Mouse (Mus musculus): ENCODE measurements around the gene Adamts14.

Adamts14 gene

DNA sequence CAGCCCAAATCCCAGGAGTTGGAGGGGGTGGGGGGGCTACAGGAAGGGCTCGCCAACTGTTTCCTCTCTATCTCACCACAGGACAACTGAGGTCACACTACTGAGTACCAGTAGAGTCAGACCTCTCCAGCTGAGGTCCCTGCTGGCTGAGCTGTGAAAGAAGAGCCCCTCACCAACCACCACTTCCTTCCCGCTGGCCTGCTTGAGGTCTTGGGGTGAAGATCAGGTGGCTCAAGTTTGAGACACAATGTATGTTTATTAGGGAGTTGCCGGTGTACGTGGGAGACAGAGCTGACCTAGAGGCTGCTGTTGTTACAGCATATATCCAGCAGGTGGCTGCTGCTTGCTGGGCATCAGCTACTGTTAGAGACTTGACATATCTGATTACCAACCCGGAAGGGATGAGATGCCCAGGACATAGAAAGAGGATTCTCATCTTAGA, 2.5 kb upstream of the Adamts14 start:
- DNase-seq (ENCODE audit: low spot score): no peak

DNA sequence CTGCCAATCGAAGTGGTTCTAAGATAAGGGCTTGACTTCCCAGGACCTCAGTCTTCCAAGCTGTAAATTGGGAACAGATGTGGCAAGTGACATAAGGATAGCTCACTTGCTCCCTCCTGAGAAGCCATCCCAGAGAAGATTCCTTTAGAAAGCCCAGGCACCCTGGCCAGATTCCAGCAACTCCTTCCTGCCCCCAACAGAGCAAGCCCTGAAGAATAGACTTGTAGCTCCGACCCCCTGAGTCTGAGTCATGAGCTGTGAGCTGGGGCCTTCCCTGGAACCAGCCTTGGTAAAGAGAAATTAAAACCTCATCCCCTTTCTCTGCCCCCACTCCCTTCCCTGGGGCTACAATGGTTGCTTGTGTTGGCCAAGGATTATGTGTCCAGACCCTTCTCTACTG, 1.3 kb upstream of the Adamts14 start:
- DNase-seq (ENCODE audit: low spot score): no peak

DNA sequence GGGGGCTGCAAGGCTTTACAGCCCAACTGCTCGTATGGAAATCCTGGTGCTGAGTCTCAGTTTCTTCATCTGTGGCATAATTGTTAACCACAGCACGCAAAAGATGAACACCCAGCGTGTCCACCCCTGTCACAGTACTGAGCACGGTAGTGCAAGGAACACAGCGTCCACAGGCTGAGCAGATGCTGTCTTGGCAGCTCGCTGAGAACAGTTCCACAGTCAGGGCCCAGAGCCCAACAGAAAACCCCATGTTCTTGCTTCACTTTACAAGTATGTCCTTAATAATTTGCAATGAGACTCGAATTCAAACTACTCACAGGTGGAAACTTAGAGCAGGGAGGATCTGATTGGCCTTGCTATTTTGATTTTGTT, 592 bp upstream of the Adamts14 start:
- DNase-seq (ENCODE audit: low spot score): no peak

DNA sequence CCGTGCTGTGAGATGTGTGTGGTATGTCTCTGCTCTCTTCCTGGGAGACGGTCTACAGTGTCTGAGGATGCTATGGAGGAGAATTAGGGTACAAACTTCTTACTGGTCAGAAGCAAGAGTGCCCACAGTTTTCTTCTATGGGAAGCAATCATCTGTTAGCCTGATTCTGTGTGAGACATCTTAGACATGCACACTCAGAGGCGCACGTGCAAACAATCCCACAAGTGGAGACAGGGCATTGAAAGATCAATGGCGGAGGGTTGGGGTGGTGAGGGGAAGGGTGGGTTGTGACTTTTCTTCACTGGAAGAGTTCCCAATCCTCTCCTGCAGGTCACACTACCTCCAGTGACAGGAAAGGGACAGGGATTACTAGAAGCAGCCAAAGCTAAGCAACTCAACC, 607 bp downstream of the Adamts14 start:
- DNase-seq (ENCODE audit: low spot score): no peak

DNA sequence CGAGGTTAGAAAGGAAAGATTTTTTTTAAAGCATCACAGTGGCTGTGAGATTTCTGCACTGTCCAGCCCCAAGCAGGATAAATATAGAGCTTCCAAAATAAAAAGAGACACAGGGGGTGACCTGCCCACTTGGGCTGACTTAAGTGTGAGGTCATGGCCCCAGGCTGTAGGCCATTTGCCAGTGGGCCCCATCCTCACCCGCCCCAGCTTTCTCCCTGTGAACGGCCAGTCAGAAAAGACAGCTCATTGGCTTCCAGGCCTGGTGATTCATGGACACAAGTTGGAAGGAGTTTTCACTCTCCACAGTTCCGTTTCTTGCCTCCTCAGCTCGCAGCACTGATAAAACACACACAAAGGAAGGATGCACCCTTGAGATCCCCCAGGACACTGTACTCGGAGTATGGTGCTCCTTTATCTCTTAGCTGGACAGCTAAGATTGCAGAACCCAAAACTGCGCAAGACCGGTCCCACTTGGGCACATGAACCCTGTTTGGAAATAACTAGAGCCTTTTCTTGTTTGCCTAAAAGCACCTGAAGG, 1.1 kb downstream of the Adamts14 start:
- DNase-seq (ENCODE audit: low spot score): no peak

DNA sequence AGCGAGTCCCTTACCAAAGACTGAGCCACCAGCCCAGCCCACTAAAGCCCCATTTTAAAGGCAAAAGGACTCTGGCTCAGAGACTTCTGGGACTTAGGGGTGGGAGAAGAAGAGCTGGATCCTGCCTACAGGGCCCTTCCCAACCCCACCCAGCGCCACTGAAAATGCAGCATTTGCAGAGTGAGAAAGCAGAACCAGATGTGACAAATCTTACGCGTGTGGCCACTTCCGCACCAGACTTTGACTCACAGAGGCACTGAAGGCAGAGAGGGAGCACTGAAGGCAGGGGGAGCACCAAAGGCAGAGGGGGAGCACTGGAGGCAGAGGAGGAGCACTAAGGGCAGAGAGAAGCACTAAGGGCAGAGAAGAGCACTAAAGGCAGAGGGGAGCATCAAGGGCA, 5.9 kb downstream of the Adamts14 start:
- no peak for DNase-seq (ENCODE audit: low spot score)

DNA sequence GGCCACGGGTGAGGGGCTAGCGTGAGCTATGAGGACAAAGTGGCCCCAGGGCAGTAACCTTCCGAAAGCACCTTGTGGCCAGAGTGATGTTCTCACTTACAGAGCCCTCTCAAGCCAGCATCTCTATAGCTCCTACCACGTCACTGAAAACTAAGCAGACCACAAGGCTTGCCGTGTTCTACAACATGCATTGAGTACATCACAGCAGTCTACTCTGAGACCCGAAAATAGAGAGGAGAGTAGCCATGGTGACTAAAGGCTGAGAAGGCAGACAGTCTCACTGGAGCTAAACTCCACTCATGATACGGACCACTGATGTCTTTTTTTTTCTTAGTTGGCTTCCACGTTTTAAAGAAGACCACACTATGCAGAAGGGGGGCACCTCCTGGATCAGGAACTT, 9.6 kb downstream of the Adamts14 start:
- no peak for DNase-seq (ENCODE audit: low spot score)

DNA sequence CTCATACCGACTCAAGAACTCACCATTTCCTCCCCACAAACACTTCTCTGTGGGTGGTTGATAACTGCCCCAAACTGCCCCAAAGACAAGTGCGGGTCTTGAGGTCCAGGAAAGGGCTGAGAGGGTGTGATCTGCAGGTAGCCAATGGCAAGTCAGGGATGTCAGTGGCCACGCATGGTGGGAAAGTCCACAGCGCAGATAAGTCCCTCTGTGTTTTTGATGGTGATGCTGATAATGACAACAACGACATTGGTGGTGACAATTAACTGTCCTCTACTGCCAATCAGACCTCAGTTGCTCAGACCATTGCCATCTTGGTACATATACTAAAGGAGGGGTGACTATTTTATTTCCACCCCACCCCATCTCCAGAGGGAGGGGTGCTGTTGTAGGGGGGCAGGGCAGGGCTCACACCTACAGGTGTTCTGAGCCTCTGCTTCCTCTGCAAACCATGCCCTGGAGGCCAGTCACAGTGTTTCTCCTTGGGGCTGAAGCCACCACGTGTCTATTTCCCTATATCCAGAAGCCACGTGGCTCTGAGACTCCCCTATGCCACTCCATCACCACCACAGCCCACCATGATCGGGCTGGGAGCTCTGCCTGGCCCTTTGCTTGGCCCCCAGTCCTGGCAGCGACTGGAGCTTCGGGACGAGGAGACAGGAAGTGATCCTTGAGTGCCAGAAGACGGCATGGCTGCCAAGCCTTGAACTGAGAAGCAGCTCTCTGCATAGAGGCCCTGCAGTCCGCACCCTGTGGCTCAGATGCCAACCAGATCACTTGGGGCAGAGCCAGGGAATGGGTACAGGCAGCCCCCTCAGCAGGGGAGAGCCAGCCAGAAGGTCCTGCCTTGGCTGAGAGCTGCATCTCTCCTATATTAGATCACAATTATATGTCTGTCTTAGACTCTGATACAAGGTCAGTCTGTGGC, 11.7 kb downstream of the Adamts14 start:
- no peak for DNase-seq (ENCODE audit: low spot score)

DNA sequence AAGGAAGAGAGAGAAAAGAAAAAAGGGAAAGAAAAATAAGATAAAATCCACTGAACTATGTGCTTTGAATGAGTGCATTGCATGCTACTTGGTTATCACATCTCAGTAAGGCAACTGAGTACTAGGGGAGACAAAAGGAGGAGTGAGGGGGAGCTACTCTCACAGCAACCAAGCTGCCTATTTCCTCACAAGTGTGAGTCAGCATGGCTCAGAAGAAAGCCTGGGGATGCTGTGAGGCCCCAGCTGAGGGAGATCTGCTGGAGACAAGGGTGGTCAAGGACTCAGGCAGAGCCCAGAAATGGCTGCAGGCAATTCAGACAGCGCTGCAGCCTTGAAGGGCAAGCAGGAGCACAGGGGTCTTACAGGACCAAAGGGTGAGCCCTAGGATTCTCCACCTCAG, 15.1 kb downstream of the Adamts14 start:
- no peak for DNase-seq (ENCODE audit: low spot score)

DNA sequence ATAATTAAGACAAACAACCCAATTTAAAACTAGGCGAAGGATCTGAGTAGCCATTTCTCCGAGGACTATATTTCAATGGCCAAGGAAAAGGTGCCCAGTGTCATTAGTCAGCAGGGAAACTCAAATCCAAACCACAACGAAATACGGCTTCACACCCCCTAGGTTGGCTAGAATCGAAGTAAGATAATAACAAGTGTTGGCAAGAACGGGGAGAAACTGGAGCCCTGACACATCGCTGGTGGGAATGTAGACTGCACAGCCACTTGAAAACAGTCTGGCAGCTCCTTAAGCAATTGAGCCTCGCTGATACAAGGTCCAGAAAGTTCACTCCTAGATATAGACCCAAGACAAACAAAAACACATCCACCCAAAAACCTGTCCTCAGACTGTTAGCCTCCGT, 16.6 kb downstream of the Adamts14 start:
- DNase-seq (ENCODE audit: low spot score): no peak

DNA sequence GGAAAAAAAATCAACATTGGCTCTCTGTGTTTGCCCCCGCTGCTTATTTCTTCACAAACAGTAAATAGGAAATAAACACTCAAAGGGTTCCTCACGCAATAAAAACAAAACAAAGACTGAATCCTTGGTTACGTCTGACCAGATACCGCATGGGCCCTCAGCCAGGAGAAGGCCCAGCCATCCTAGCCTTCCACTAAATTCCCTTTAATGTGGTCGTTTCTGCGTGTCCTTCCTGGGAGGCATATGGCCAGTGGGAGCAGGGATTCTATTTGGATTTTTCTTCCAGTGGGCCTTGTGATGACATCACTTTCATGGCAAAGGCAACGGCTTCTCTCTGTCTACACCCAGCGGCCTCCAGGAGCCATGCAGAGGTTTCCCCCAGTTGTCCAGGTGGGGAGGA, 18.0 kb downstream of the Adamts14 start:
- no peak for DNase-seq (ENCODE audit: low spot score)

DNA sequence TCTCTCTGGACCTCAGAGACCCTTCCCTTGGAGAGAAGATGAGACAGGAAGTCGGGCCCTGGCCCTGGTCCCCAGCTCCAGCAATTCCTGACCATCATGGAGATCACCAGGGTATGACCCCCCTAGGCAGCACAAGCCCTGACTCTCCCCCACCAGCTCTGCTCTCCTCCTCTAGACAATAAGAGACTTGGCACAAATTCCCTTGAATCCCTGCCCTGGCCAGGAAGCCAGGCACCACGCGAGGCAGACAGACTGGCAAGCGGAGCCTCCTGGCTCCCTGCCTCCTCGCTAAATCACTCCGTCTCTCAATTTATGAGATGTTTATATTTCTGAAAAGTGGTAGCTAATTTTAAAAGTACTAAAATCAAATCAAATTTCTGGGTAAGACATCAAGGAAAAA, 18.5 kb downstream of the Adamts14 start:
- no peak for DNase-seq (ENCODE audit: low spot score)

DNA sequence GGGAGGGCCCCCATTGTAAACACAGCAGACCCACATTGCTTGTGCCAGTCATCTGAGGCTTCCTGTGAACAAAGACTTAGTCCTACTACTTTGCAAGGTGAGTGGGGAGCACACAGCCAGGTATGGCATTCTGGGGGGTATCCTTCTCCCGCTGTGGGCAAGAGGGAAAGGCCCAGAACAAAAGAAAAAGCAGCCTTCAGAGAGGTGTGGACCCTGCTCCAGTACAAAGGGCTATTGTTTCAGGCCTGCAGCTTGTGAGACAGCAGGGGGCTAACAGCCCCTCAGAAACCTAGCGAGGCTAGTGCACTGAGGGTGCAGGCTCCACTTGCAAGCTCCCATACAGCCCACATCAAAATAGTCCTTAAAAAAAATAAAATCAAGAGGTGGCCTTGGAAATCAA, 23.3 kb downstream of the Adamts14 start:
- no peak for DNase-seq (ENCODE audit: low spot score)

DNA sequence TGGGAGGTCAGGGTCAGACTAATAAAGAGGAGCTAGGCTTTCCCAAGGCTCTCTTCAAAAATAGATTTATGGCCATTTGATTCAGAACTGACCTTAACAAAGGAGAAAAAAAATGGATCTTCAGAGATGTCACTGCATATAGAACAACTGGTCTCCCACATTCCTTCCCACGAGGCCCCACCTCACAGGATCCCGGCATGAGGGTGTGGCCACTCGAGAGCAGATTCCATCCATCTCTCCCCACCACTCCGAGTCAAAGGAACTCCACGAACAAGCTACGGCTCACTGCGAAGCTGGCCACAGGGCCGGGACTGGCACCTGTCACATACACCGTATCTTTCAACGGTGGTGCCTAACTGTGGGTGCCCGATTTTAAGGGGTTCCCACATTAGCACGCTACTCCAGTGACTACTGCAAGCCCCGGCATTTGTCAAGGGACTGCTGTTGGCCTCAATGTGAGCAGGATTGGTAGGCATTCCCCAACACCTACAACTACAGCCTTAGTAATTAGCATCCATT, 24.6 kb downstream of the Adamts14 start:
- DNase-seq (ENCODE audit: low spot score): no peak

DNA sequence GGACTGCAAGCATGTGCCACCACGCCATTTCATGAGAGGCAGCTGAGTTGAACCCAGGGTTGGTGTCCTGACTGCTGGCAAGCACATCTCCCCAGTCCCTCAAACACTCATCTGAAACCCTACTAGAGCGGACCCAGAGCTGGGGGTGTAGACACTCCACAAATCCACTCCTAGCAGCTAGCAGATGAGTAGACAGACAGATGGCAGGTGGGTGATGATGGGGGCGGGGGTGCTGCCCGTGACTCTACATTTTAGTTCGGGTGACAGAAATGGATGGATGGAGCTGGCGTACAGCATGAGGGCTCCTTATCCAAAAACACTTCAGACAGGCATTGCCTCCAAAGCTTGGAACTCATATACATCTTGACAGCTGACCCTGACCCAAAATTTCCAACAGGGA, 26.9 kb downstream of the Adamts14 start:
- DNase-seq (ENCODE audit: low spot score): no peak

DNA sequence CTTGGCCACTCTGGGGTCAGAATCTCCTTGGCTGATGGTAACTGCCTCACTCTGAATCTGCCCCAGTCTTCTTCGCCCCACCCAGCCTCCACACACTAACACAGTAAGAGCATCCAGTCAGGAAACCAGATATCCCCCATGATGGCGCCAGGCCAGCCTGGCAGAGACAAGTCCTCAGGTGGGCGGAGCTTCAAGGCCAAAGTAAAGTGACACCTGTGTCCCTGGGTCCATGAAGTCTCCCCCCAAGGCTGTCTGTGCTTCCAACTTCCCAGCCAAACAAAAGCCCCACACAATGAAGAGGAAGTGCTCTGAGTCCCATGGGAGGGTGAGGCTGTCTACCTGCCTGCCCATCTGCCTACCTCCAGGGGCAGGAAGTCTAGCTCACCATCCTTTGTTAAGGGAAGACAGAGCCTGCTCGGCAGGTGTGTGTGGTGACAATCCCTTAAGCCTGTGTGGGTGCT, 31.2 kb downstream of the Adamts14 start:
- no peak for DNase-seq (ENCODE audit: low spot score)

DNA sequence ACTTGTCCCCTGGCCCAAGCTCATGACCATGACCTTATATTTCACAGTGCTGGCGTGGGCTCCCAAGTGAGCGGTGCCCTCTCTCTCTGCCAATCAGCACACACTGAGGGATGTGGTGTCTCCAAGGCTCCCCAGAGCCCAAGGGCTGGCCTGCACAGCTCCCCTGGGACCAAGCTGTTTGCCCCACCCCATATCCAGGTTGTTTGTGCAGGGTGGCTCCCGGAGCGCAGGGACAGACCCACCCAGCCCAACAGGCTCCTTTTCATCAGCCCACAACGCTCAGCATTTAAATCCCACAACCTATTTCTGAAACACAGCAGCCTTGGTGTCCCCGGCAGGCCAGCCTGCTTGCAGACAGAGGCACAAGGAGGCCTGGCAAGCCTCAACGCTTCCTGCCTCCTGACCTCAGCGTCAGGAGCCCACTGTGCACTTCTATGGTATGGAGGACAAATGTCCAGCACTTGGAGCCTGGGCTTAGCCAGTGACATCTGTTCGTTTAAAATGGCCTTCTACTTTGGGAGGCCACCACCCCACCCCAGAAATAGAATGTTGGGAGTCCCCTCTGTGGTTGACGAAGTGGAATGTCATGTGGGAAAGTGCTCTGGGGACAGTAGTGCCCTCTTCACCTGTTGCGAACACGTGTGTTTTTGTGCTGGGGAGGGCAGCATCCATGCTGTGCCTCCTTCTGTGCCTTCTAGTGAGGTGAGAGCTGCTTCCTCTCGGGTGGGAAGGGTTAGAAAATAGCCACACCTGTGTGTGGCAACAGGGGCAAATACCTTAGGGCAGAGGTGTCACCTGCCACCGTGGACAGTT, 32.9 kb downstream of the Adamts14 start:
- DNase-seq (ENCODE audit: low spot score): no peak

DNA sequence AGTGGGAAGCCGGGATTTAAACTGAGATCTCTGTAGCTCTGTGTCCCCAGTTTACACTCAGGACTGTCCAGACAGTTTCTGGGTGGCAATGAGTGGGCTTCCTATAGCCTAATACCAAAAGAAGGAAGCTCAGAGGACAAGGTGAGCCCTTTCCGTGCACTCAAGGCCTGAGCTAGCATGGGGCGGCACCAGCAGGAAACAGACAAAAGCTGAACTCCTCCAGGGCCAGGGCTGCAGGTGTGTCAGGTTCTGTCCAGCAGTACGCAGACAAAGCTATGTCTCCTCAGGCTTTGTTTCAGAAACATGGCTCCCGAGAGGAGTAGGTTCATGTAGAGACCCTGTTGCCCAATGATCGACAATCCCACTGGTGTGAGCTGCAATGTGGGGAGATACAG, 35.9 kb downstream of the Adamts14 start:
- DNase-seq (ENCODE audit: low spot score): no peak

DNA sequence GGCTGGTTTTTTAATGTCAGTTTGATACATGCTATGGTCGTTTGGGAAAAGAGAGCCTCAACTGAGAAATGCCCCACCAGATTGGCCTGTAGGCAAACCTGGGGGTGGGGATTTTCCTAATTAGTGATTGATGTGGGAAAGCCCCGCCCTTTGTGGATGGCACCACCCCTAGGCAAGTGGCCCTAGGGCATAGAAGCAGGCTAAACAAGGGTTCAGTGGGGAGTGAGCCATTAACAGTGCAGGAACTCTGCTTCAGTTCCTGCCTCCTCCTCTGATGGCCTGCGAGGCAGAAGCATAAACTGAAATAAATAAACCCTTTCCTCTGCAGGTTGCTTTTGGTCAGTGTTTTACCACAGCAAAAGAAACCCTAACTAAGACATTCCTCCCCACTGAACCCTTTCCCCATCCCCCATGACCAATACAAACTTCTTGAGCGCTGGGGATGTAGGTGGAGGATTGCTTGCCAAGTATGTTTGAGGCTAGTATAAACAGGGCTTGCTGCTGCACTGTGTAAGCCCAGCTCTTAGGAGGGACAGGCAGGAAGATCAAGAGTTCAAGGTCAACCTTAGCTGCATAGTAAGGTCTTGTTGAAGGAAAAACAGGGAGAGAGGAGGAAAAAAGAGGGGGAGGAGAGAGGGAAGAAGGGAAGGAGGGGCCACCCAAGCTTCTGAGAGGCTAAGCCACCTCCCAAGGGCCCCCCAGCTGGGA, 36.4 kb downstream of the Adamts14 start:
- DNase-seq (ENCODE audit: low spot score): no peak

DNA sequence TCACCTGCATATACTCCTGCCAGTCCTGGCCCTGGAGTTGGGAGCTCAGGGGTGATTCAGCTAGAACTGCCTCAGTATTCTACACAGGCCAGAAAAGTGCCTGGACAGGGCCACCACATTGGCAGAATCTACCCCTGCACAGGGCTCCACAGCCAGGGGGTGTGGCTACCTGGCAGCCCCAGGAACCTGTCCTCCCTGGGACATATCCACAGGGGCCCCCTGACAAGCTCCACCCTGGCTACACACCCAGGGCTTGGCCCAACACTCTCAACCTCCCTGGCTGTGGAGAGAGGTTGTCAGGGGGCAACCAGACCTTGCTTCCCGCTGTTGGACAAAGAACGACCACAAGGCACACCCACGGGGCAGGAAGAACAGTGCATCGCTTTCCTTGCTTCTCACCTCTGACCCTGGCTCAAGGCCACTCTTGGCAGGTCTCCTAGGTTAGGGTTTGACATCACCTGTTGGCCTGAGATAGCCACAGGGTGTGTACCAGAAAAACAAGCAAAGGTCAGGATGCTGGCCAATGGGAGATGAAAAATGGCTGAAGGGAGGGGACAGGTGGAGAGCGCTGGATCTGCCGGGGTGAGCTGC, 37.5 kb downstream of the Adamts14 start:
- DNase-seq (ENCODE audit: low spot score): no peak

DNA sequence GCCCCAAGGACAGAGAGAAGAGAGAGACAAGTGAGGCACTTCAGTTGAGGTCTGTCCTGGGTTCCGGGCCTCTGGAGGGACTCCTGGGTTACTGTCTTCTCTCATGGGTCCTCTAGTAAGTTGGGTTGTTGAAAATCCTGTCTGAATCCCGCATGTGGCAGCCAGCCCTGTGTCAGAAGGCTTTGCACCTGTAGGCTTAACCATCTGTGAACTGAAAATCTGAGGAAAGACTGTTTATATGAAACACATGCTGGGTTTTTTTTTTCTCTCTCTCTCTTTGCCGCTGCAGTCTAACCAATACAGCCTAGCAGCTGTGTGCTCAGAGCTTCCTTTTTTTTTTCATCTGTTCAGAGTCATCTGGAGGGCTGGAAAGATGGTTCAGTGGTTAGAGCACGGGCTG, 38.9 kb downstream of the Adamts14 start:
- DNase-seq (ENCODE audit: low spot score): no peak
